In genomic region chr5:101854100-101854499, GRCm38 (mm10) we compare ENCODE assay signal across 17 mouse cellular contexts.
A peak's percentile ranks its signal among the peaks of the same experiment; 100 is the strongest.
DNase-seq lines count a peak whose midpoint lies in the region; ATAC-seq and TF ChIP-seq lines count a peak whose summit lies in the region.
"Had no signal": no experiment of that assay in that cellular context is flagged by ENCODE, and none has a peak within 500 bp of the region (broad histone marks: within the 10 kb centered on the region; RNA-seq: fewer than 3 reads in every experiment).

No protein-coding gene starts in this region.

- H3K9ac ChIP-seq in forebrain, embryonic 11.5 days (ENCODE audit: low read length): no peak overlapping the region
- no peak overlapping the region for H3K9ac ChIP-seq in forebrain, embryonic 14.5 days (ENCODE audit: low read length)
- H3K9ac ChIP-seq in liver, adult 2 months (ENCODE audit: low read depth, low read length): no peak overlapping the region
- H3K9ac ChIP-seq in liver, postnatal 0 days (replicated peaks): no peak overlapping the region
- H3K9ac ChIP-seq: hindbrain, embryonic 15.5 days; kidney, embryonic 15.5 days; lung, embryonic 15.5 days; midbrain, embryonic 13.5 days had no signal

- H3K4me3 ChIP-seq in forebrain, embryonic 11.5 days (ENCODE audit: low read depth, low read length): no peak overlapping the region
- H3K4me3 ChIP-seq in forebrain, embryonic 14.5 days (ENCODE audit: low read depth, low read length): no peak overlapping the region
- no peak overlapping the region for H3K4me3 ChIP-seq in liver, adult 2 months (ENCODE audit: insufficient read depth, low read depth, low read length)
- H3K4me3 ChIP-seq in liver, postnatal 0 days (ENCODE audit: low read depth, low read length): no peak overlapping the region
- H3K4me3 ChIP-seq: hindbrain, embryonic 15.5 days; kidney, embryonic 15.5 days; limb, embryonic 10.5 days; lung, embryonic 15.5 days; megakaryocyte, embryonic 14.5 days; midbrain, embryonic 13.5 days had no signal

- TF ChIP-seq CTCF in liver, adult 2 months (IDR thresholded peaks at IDR 0.05; ENCODE audit: low read depth, low read length): no peak
- TF ChIP-seq CTCF in liver, postnatal 0 days (IDR thresholded peaks at IDR 0.05; ENCODE audit: low read depth): no peak

- H3K4me2 ChIP-seq in forebrain, embryonic 11.5 days (ENCODE audit: low read depth, low read length, severe bottlenecking): no peak overlapping the region
- no peak overlapping the region for H3K4me2 ChIP-seq in forebrain, embryonic 14.5 days (ENCODE audit: low read length)
- no peak overlapping the region for H3K4me2 ChIP-seq in liver, postnatal 0 days (ENCODE audit: low read depth, low read length)
- H3K4me2 ChIP-seq: hindbrain, embryonic 15.5 days; kidney, embryonic 15.5 days; lung, embryonic 15.5 days; midbrain, embryonic 13.5 days had no signal

- no peak for TF ChIP-seq POLR2A in liver, adult 2 months (IDR thresholded peaks at IDR 0.05; ENCODE audit: extremely low read depth, insufficient read depth, low read length)

- no peak for ATAC-seq in forebrain, embryonic 11.5 days (replicated peaks; ENCODE audit: low FRiP score)
- no peak for ATAC-seq in forebrain, embryonic 14.5 days
- ATAC-seq in liver, postnatal 0 days: no peak
- no peak for ATAC-seq in erythroblast, adult 5-6 weeks (replicated peaks; ENCODE audit: low FRiP score, poor library complexity, severe bottlenecking)
- ATAC-seq: forebrain, embryonic 16.5 days; midbrain, embryonic 13.5 days had no signal

- DNase-seq in forebrain, embryonic 11.5 days (ENCODE audit: low spot score): peak; percentile 22
- no peak for DNase-seq in forebrain, embryonic 14.5 days (ENCODE audit: low spot score)
- DNase-seq in liver, adult 2 months (ENCODE audit: extremely low read depth, low read depth, low spot score): peak; percentile 86
- no peak for DNase-seq in liver, postnatal 0 days
- DNase-seq in lung, postnatal 14 days: peak; percentile 54
- peak; percentile 65 for DNase-seq in yolk sac, embryonic 10.5 days (ENCODE audit: low spot score)
- DNase-seq: gastrocnemius, postnatal 25 days; right cerebral cortex, postnatal 14 days; thymus, postnatal 14 days had no signal

- H3K9me3 ChIP-seq in forebrain, embryonic 11.5 days (ENCODE audit: control insufficient read depth, low read length): no peaks in the 10 kb centered on the region
- no peaks in the 10 kb centered on the region for H3K9me3 ChIP-seq in forebrain, embryonic 14.5 days (replicated peaks; ENCODE audit: control insufficient read depth, low read length)
- H3K9me3 ChIP-seq in liver, postnatal 0 days (ENCODE audit: low read length): no peaks in the 10 kb centered on the region
- H3K9me3 ChIP-seq: hindbrain, embryonic 15.5 days; kidney, embryonic 15.5 days; limb, embryonic 10.5 days; lung, embryonic 15.5 days; megakaryocyte, embryonic 14.5 days; midbrain, embryonic 13.5 days had no signal

- H3K27ac ChIP-seq in forebrain, embryonic 11.5 days (ENCODE audit: low read depth, low read length): no peak overlapping the region
- H3K27ac ChIP-seq in forebrain, embryonic 14.5 days (ENCODE audit: low read depth, low read length): no peak overlapping the region
- no peak overlapping the region for H3K27ac ChIP-seq in liver, adult 2 months (replicated peaks; ENCODE audit: insufficient read depth, low read depth, low read length)
- no peak overlapping the region for H3K27ac ChIP-seq in liver, postnatal 0 days (ENCODE audit: low read depth)
- H3K27ac ChIP-seq: hindbrain, embryonic 15.5 days; kidney, embryonic 15.5 days; limb, embryonic 10.5 days; lung, embryonic 15.5 days; midbrain, embryonic 13.5 days had no signal

- H3K79me2 ChIP-seq in liver, adult 2 months (ENCODE audit: control insufficient read depth, insufficient read depth, low read length): no peaks in the 10 kb centered on the region

- H3K27me3 ChIP-seq in forebrain, embryonic 11.5 days (ENCODE audit: control insufficient read depth, insufficient read depth, low read length): no peaks in the 10 kb centered on the region
- H3K27me3 ChIP-seq in forebrain, embryonic 14.5 days (replicated peaks; ENCODE audit: control insufficient read depth, insufficient read depth, low read length): no peaks in the 10 kb centered on the region
- H3K27me3 ChIP-seq in liver, adult 2 months (ENCODE audit: control insufficient read depth, insufficient read depth, low read length): no peaks in the 10 kb centered on the region
- H3K27me3 ChIP-seq in liver, postnatal 0 days (ENCODE audit: insufficient read depth, low read length): no peaks in the 10 kb centered on the region
- H3K27me3 ChIP-seq: hindbrain, embryonic 15.5 days; kidney, embryonic 15.5 days; lung, embryonic 15.5 days; megakaryocyte, embryonic 14.5 days; midbrain, embryonic 13.5 days had no signal

- peaks cover 19% of the 10 kb centered on the region for H3K36me3 ChIP-seq in forebrain, embryonic 11.5 days (ENCODE audit: control insufficient read depth, insufficient read depth, low read length)
- H3K36me3 ChIP-seq in forebrain, embryonic 14.5 days (ENCODE audit: control insufficient read depth, insufficient read depth, low read length): peaks cover 92% of the 10 kb centered on the region
- H3K36me3 ChIP-seq in liver, adult 2 months (ENCODE audit: control insufficient read depth, insufficient read depth, low read length): peaks cover 35% of the 10 kb centered on the region; the same call in 1 of the 2 replicates
- peaks cover 66% of the 10 kb centered on the region for H3K36me3 ChIP-seq in liver, postnatal 0 days (replicated peaks; ENCODE audit: insufficient read depth, low read length)

- 95% methylated on average over 11 of the region's 11 CpGs for WGBS in forebrain, embryonic 11.5 days
- WGBS in forebrain, embryonic 14.5 days: 94% methylated on average over 11 of the region's 11 CpGs
- 85% methylated on average over 11 of the region's 11 CpGs for WGBS in liver, adult 2 months
- WGBS in liver, postnatal 0 days (ENCODE audit: insufficient replicate concordance): 82% methylated on average over 11 of the region's 11 CpGs

- H3K4me1 ChIP-seq in forebrain, embryonic 11.5 days (replicated peaks; ENCODE audit: control insufficient read depth, insufficient read depth, low read length): no peaks in the 10 kb centered on the region
- H3K4me1 ChIP-seq in forebrain, embryonic 14.5 days (ENCODE audit: control insufficient read depth, insufficient read depth, low read length): no peaks in the 10 kb centered on the region
- H3K4me1 ChIP-seq in liver, adult 2 months (ENCODE audit: control insufficient read depth, insufficient read depth, low read length): peaks cover 2% of the 10 kb centered on the region; the same call in 1 of the 2 replicates
- H3K4me1 ChIP-seq in liver, postnatal 0 days (ENCODE audit: insufficient read depth): no peaks in the 10 kb centered on the region
- H3K4me1 ChIP-seq: hindbrain, embryonic 15.5 days; limb, embryonic 10.5 days; lung, embryonic 15.5 days; megakaryocyte, embryonic 14.5 days; midbrain, embryonic 13.5 days had no signal

- no peak for TF ChIP-seq EP300 in liver, postnatal 0 days (IDR thresholded peaks at IDR 0.05; ENCODE audit: low read depth)

Comparison
In these comparisons a context has a peak if more than half of its experiments do, and no peak if none do; other contexts are left out.
1. DNase-seq: peak in forebrain, embryonic 11.5 days (single experiment), liver, adult 2 months (single experiment), lung, postnatal 14 days (single experiment) and yolk sac, embryonic 10.5 days (single experiment); none in forebrain, embryonic 14.5 days (single experiment) and liver, postnatal 0 days (single experiment).